Mouse (Mus musculus): Measurements from ENCODE around the gene Stil.

Stil gene

GRCm38 (mm10) chr4:115083031-115083430 lies 83.1 kb downstream of the Stil start:
- no peak for DNase-seq (ENCODE audit: low read depth)

- DNase-seq (ENCODE audit: low read depth), result peak; percentile 75
Measured at GRCm38 (mm10) chr4:115085522-115086095, 85.7 kb downstream of the Stil start.

- no peak for DNase-seq (ENCODE audit: low read depth)
Measured at GRCm38 (mm10) chr4:115086257-115086656, 86.3 kb downstream of the Stil start.

GRCm38 (mm10) chr4:115086763-115087415 lies 86.9 kb downstream of the Stil start:
- peak; percentile 77 for DNase-seq (ENCODE audit: low read depth)

- DNase-seq (ENCODE audit: low read depth), result peak; percentile 72
Measured at GRCm38 (mm10) chr4:115088611-115089338, 88.8 kb downstream of the Stil start, which contains the start of gene Pdzk1ip1. Gene Pdzk1ip1, plus strand, starts transcription at chr4:115088708.

- DNase-seq (ENCODE audit: low read depth), result no peak
Measured at GRCm38 (mm10) chr4:115090592-115090991, 90.6 kb downstream of the Stil start.

GRCm38 (mm10) chr4:115091806-115092205 lies 91.8 kb downstream of the Stil start:
- no peak for DNase-seq (ENCODE audit: low read depth)

All from 416B (cell line).